Mouse (Mus musculus) hindbrain, embryonic 10.5 days (tissue): ENCODE results near the gene Gm10037. TPM values are rescaled to one million over a fixed set of nuclear protein-coding genes. Genes with fewer than 3 reads are reported as not detected.

Source experiments
- polyA plus RNA-seq: library from polyadenylated mRNA; unstranded; fragments of >200 nt; fragmentation: Nextera tagmentation; extraction: Ambion mirVana; gene quantifications from 2 replicates; pipeline ENCODE4 v1.2.1, GENCODE M21; 2016

Gene Gm10037
- polyA plus RNA-seq, 1 experiment from 2014 or later, result 2.2 TPM

Other genes starting within 250 kb of the Gm10037 start
- 2.2 and 3.5 TPM in 2 replicates for gene Zfp729b, start 221.4 kb upstream of the Gm10037 start, polyA plus RNA-seq
- gene Gm49345, start 193.3 kb upstream of the Gm10037 start, polyA plus RNA-seq, result not detected in 2 replicates
- gene Zfp729a, start 193.3 kb upstream of the Gm10037 start, polyA plus RNA-seq, result 1.5 and 2.2 TPM in 2 replicates
- gene Zfp738, start 144.0 kb upstream of the Gm10037 start, polyA plus RNA-seq, result 9.0 and 11.8 TPM in 2 replicates
- 5.0 and 6.0 TPM in 2 replicates for gene Zfp65, start 101.9 kb upstream of the Gm10037 start, polyA plus RNA-seq
- 4.5 and 4.6 TPM in 2 replicates for gene Zfp85, start 75.9 kb upstream of the Gm10037 start, polyA plus RNA-seq
- gene Zfp493, start 51.4 kb upstream of the Gm10037 start, polyA plus RNA-seq, result 2.1 and 3.0 TPM in 2 replicates
- gene Zfp273, start 17.4 kb upstream of the Gm10037 start, polyA plus RNA-seq, result 5.4 and 6.4 TPM in 2 replicates
- gene BC048507, start 32.2 kb downstream of the Gm10037 start, polyA plus RNA-seq, result not detected in 2 replicates